17 mouse cellular contexts compared by ENCODE assay signal in genomic region chr9:104092945-104093344, GRCm38 (mm10).
DNase-seq lines count a peak whose midpoint lies in the region; ATAC-seq lines count a peak whose summit lies in the region.
"Had no signal": no experiment of that assay in that cellular context is flagged by ENCODE, and none has a peak within 500 bp of the region (broad histone marks: within the 10 kb centered on the region; RNA-seq: fewer than 3 reads in every experiment).

No protein-coding gene starts in this region.

- peak; percentile 44; the same call in 1 of the 2 replicates for ATAC-seq in frontal cortex, adult (ENCODE audit: low TSS enrichment)
- ATAC-seq: activated CD4-positive, CD25-positive, alpha-beta regulatory T cell, adult 4 months; forebrain, embryonic 13.5 days; forebrain, embryonic 15.5 days; forebrain, postnatal 0 days; Patski had no signal

- DNase-seq in frontal cortex, postnatal 14 days (ENCODE audit: low spot score in 2 of 2): no peak
- peak; percentile 74 for DNase-seq in A20 (ENCODE audit: low read depth, low spot score)
- peak; percentile 21 for DNase-seq in brain, adult 2 months (ENCODE audit: low read depth, low spot score)
- DNase-seq in right cerebral cortex, postnatal 4 days: no peak
- DNase-seq: adrenal gland, adult 8-10 months; adrenal gland, postnatal 25 days; cerebellum, adult 11-12 months; cerebellum, adult 2 months; cerebellum, adult 9-10 months; cerebellum, postnatal 10 days; cerebellum, postnatal 25 days; forebrain, postnatal 0 days had no signal

Comparison
In these comparisons a context has a peak if more than half of its experiments do, and no peak if none do; other contexts are left out.
1. DNase-seq: peak in A20 (single experiment) and brain, adult 2 months (single experiment); none in frontal cortex, postnatal 14 days (0 of 2) and right cerebral cortex, postnatal 4 days (single experiment).